Mouse (Mus musculus): ENCODE measurements around the gene Ppfia2. TPM values are rescaled to one million over a fixed set of nuclear protein-coding genes. Genes with fewer than 3 reads are reported as not detected.
A peak's percentile ranks its signal among the peaks of the same experiment; 100 is the strongest.

Ppfia2 gene
- polyA plus RNA-seq, 1 experiment from 2014 or later: 0.99 TPM

- Histone ChIP-seq H3K36me3 (ENCODE audit: control insufficient read depth, insufficient read depth, low read length) (no peaks in the 10 kb centered on the region), H3K27ac (ENCODE audit: low read depth) (no peak overlapping the region), H3K4me3 (ENCODE audit: low read depth, low read length) (peak overlapping the region; percentile 18; the same call in 1 of the 2 replicates), H3K9me3 (ENCODE audit: control insufficient read depth, low read length) (no peaks in the 10 kb centered on the region), H3K4me1 (replicated peaks; ENCODE audit: control insufficient read depth, insufficient read depth, low read length) (no peaks in the 10 kb centered on the region), H3K27me3 (replicated peaks; ENCODE audit: control insufficient read depth, insufficient read depth, low read length) (no peaks in the 10 kb centered on the region), H3K4me2 (ENCODE audit: low read length) (peak overlapping the region; percentile 37), H3K9ac (ENCODE audit: low read length) (no peak overlapping the region)
- 45% methylated on average over 18 of the region's 18 CpGs for WGBS
- DNase-seq (ENCODE audit: low spot score) (no peak), ATAC-seq (replicated peaks; ENCODE audit: low FRiP score, low TSS enrichment, low read depth) (0 out of 2 replicates have a peak, but pooled peaks have one; percentile 50)
Measured at GRCm38 (mm10) chr10:106632171-106632935, 162.2 kb downstream of the Ppfia2 start.

GRCm38 (mm10) chr10:106633898-106634297, 163.8 kb downstream of the Ppfia2 start:
- 62% methylated on average over 7 of the region's 7 CpGs for WGBS

GRCm38 (mm10) chr10:106652276-106652675, 182.1 kb downstream of the Ppfia2 start:
- DNase-seq (ENCODE audit: low spot score) (no peak), ATAC-seq (replicated peaks; ENCODE audit: low FRiP score, low TSS enrichment, low read depth) (no peak)
- WGBS: 86% methylated on average over 4 of the region's 4 CpGs
- H3K9me3 ChIP-seq (ENCODE audit: control insufficient read depth, low read length): no peaks in the 10 kb centered on the region
- H3K36me3 ChIP-seq (ENCODE audit: control insufficient read depth, insufficient read depth, low read length): no peaks in the 10 kb centered on the region
- no peaks in the 10 kb centered on the region for H3K27me3 ChIP-seq (replicated peaks; ENCODE audit: control insufficient read depth, insufficient read depth, low read length)
- H3K4me3 ChIP-seq (ENCODE audit: low read depth, low read length): no peak overlapping the region
- no peak overlapping the region for H3K9ac ChIP-seq (ENCODE audit: low read length)
- H3K4me2 ChIP-seq (ENCODE audit: low read length): no peak overlapping the region
- no peaks in the 10 kb centered on the region for H3K4me1 ChIP-seq (replicated peaks; ENCODE audit: control insufficient read depth, insufficient read depth, low read length)
- no peak overlapping the region for H3K27ac ChIP-seq (ENCODE audit: low read depth)

More at GRCm38 (mm10) chr10:106633898-106634297, 163.8 kb downstream of the Ppfia2 start:
- no peak overlapping the region for H3K9ac ChIP-seq (ENCODE audit: low read length)
- ATAC-seq (replicated peaks; ENCODE audit: low FRiP score, low TSS enrichment, low read depth): no peak
- no peak overlapping the region for H3K4me3 ChIP-seq (ENCODE audit: low read depth, low read length)
- H3K4me2 ChIP-seq (ENCODE audit: low read length): no peak overlapping the region
- no peak for DNase-seq (ENCODE audit: low spot score)
- no peaks in the 10 kb centered on the region for H3K9me3 ChIP-seq (ENCODE audit: control insufficient read depth, low read length)
- H3K27ac ChIP-seq (ENCODE audit: low read depth): no peak overlapping the region
- no peaks in the 10 kb centered on the region for H3K27me3 ChIP-seq (replicated peaks; ENCODE audit: control insufficient read depth, insufficient read depth, low read length)
- H3K36me3 ChIP-seq (ENCODE audit: control insufficient read depth, insufficient read depth, low read length): no peaks in the 10 kb centered on the region
- H3K4me1 ChIP-seq (replicated peaks; ENCODE audit: control insufficient read depth, insufficient read depth, low read length): no peaks in the 10 kb centered on the region

GRCm38 (mm10) chr10:106665221-106665620, 195.1 kb downstream of the Ppfia2 start:
- no peak overlapping the region for H3K4me2 ChIP-seq (ENCODE audit: low read length)

GRCm38 (mm10) chr10:106670170-106670569, 200.0 kb downstream of the Ppfia2 start:
- no peaks in the 10 kb centered on the region for H3K27me3 ChIP-seq (replicated peaks; ENCODE audit: control insufficient read depth, insufficient read depth, low read length)
- DNase-seq (ENCODE audit: low spot score) (no peak), ATAC-seq (replicated peaks; ENCODE audit: low FRiP score, low TSS enrichment, low read depth) (no peak)
- H3K4me1 ChIP-seq (replicated peaks; ENCODE audit: control insufficient read depth, insufficient read depth, low read length): no peaks in the 10 kb centered on the region
- no peak overlapping the region for H3K4me2 ChIP-seq (ENCODE audit: low read length)
- no peaks in the 10 kb centered on the region for H3K36me3 ChIP-seq (ENCODE audit: control insufficient read depth, insufficient read depth, low read length)
- H3K9ac ChIP-seq (ENCODE audit: low read length): no peak overlapping the region
- no peak overlapping the region for H3K27ac ChIP-seq (ENCODE audit: low read depth)
- H3K9me3 ChIP-seq (ENCODE audit: control insufficient read depth, low read length): no peaks in the 10 kb centered on the region
- no peak overlapping the region for H3K4me3 ChIP-seq (ENCODE audit: low read depth, low read length)
- 84% methylated on average over 3 of the region's 3 CpGs for WGBS

More at GRCm38 (mm10) chr10:106665221-106665620, 195.1 kb downstream of the Ppfia2 start:
- no peaks in the 10 kb centered on the region for H3K9me3 ChIP-seq (ENCODE audit: control insufficient read depth, low read length)
- H3K4me1 ChIP-seq (replicated peaks; ENCODE audit: control insufficient read depth, insufficient read depth, low read length): no peaks in the 10 kb centered on the region
- H3K27ac ChIP-seq (ENCODE audit: low read depth): no peak overlapping the region
- ATAC-seq (replicated peaks; ENCODE audit: low FRiP score, low TSS enrichment, low read depth) (no peak), DNase-seq (ENCODE audit: low spot score) (no peak)
- no peak overlapping the region for H3K4me3 ChIP-seq (ENCODE audit: low read depth, low read length)
- WGBS: 90% methylated on average over 3 of the region's 3 CpGs
- no peaks in the 10 kb centered on the region for H3K27me3 ChIP-seq (replicated peaks; ENCODE audit: control insufficient read depth, insufficient read depth, low read length)
- H3K36me3 ChIP-seq (ENCODE audit: control insufficient read depth, insufficient read depth, low read length): no peaks in the 10 kb centered on the region
- H3K9ac ChIP-seq (ENCODE audit: low read length): no peak overlapping the region

GRCm38 (mm10) chr10:106681395-106681794, 211.3 kb downstream of the Ppfia2 start:
- Histone ChIP-seq H3K9me3 (ENCODE audit: control insufficient read depth, low read length) (no peaks in the 10 kb centered on the region), H3K4me3 (ENCODE audit: low read depth, low read length) (no peak overlapping the region), H3K36me3 (ENCODE audit: control insufficient read depth, insufficient read depth, low read length) (no peaks in the 10 kb centered on the region), H3K27me3 (replicated peaks; ENCODE audit: control insufficient read depth, insufficient read depth, low read length) (no peaks in the 10 kb centered on the region), H3K9ac (ENCODE audit: low read length) (no peak overlapping the region), H3K4me2 (ENCODE audit: low read length) (no peak overlapping the region), H3K4me1 (replicated peaks; ENCODE audit: control insufficient read depth, insufficient read depth, low read length) (no peaks in the 10 kb centered on the region), H3K27ac (ENCODE audit: low read depth) (no peak overlapping the region)
- no peak for DNase-seq (ENCODE audit: low spot score)
- 74% methylated on average over 5 of the region's 5 CpGs for WGBS
- no peak for ATAC-seq (replicated peaks; ENCODE audit: low FRiP score, low TSS enrichment, low read depth)

GRCm38 (mm10) chr10:106685519-106685918, 215.4 kb downstream of the Ppfia2 start:
- 82% methylated on average over 3 of the region's 3 CpGs for WGBS
- H3K4me2 ChIP-seq (ENCODE audit: low read length): no peak overlapping the region
- no peak overlapping the region for H3K9ac ChIP-seq (ENCODE audit: low read length)
- H3K27ac ChIP-seq (ENCODE audit: low read depth): no peak overlapping the region
- H3K4me3 ChIP-seq (ENCODE audit: low read depth, low read length): no peak overlapping the region
- H3K4me1 ChIP-seq (replicated peaks; ENCODE audit: control insufficient read depth, insufficient read depth, low read length): no peaks in the 10 kb centered on the region
- H3K27me3 ChIP-seq (replicated peaks; ENCODE audit: control insufficient read depth, insufficient read depth, low read length): no peaks in the 10 kb centered on the region
- DNase-seq (ENCODE audit: low spot score) (no peak), ATAC-seq (replicated peaks; ENCODE audit: low FRiP score, low TSS enrichment, low read depth) (no peak)
- no peaks in the 10 kb centered on the region for H3K36me3 ChIP-seq (ENCODE audit: control insufficient read depth, insufficient read depth, low read length)
- no peaks in the 10 kb centered on the region for H3K9me3 ChIP-seq (ENCODE audit: control insufficient read depth, low read length)

- 0 out of 2 replicates have a peak, but pooled peaks cover 4% of the 10 kb centered on the region for H3K9me3 ChIP-seq (ENCODE audit: control insufficient read depth, low read length)
- H3K4me2 ChIP-seq (ENCODE audit: low read length): no peak overlapping the region
- 83% methylated on average over 2 of the region's 2 CpGs for WGBS
- no peaks in the 10 kb centered on the region for H3K4me1 ChIP-seq (replicated peaks; ENCODE audit: control insufficient read depth, insufficient read depth, low read length)
- no peaks in the 10 kb centered on the region for H3K27me3 ChIP-seq (replicated peaks; ENCODE audit: control insufficient read depth, insufficient read depth, low read length)
- no peak overlapping the region for H3K9ac ChIP-seq (ENCODE audit: low read length)
- no peak overlapping the region for H3K27ac ChIP-seq (ENCODE audit: low read depth)
- no peaks in the 10 kb centered on the region for H3K36me3 ChIP-seq (ENCODE audit: control insufficient read depth, insufficient read depth, low read length)
- ATAC-seq (replicated peaks; ENCODE audit: low FRiP score, low TSS enrichment, low read depth): no peak
- no peak for DNase-seq (ENCODE audit: low spot score)
- H3K4me3 ChIP-seq (ENCODE audit: low read depth, low read length): no peak overlapping the region
Measured at GRCm38 (mm10) chr10:106719936-106720335, 249.8 kb downstream of the Ppfia2 start.

GRCm38 (mm10) chr10:106732265-106732664, 262.1 kb downstream of the Ppfia2 start:
- H3K4me1 ChIP-seq (replicated peaks; ENCODE audit: control insufficient read depth, insufficient read depth, low read length): no peaks in the 10 kb centered on the region
- H3K27ac ChIP-seq (ENCODE audit: low read depth): no peak overlapping the region
- H3K9me3 ChIP-seq (ENCODE audit: control insufficient read depth, low read length): no peaks in the 10 kb centered on the region
- no peak for ATAC-seq (replicated peaks; ENCODE audit: low FRiP score, low TSS enrichment, low read depth)
- no peak overlapping the region for H3K4me3 ChIP-seq (ENCODE audit: low read depth, low read length)
- no peaks in the 10 kb centered on the region for H3K27me3 ChIP-seq (replicated peaks; ENCODE audit: control insufficient read depth, insufficient read depth, low read length)
- H3K9ac ChIP-seq (ENCODE audit: low read length): no peak overlapping the region
- no peaks in the 10 kb centered on the region for H3K36me3 ChIP-seq (ENCODE audit: control insufficient read depth, insufficient read depth, low read length)
- no peak overlapping the region for H3K4me2 ChIP-seq (ENCODE audit: low read length)
- DNase-seq (ENCODE audit: low spot score): no peak
- 78% methylated on average over 2 of the region's 2 CpGs for WGBS

Measured in intestine, embryonic 14.5 days (tissue).